Mouse (Mus musculus): Measurements from ENCODE around the gene Epha2. TPM values are rescaled to one million over a fixed set of nuclear protein-coding genes. Genes with fewer than 3 reads are reported as not detected.

Gene Epha2
- polyA plus RNA-seq, 1 experiment from 2014 or later, result 11.8 TPM

DNA sequence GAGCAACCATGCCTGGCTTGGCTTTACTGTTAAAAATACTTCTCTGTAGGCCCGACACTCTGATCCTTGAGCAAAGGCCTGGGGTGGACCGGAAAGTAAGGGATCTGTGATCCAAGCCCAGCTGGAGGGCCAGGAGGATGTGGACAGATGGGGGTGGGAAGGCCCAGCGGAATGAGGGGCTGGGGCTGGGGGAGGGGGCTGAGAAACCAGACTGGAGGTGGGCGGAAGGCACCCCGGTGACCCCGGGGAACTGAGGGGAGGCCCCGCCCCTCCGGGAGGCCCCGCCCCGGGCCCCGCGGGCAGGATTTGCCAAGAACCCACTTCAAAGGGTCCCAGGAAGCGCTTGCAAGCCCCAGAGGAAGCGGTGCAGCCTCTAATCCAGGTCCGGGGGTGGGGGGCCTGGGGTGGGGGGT is 5.3 kb upstream of the Epha2 start:
- WGBS, result 8% methylated on average over 5 of the region's 15 CpGs
- Histone ChIP-seq H3K27me3 (ENCODE audit: control insufficient read depth, insufficient read depth, low read depth, low read length) (peaks cover 10% of the 10 kb centered on the region), H3K9me3 (ENCODE audit: control insufficient read depth, low read length) (no peaks in the 10 kb centered on the region), H3K27ac (ENCODE audit: low read length) (no peak overlapping the region), H3K4me2 (ENCODE audit: low read depth, low read length) (peak overlapping the region; percentile 37), H3K36me3 (ENCODE audit: control insufficient read depth, insufficient read depth, low read length) (no peaks in the 10 kb centered on the region), H3K9ac (ENCODE audit: low read length) (peak overlapping the region; percentile 54), H3K4me3 (ENCODE audit: low read length) (no peak overlapping the region), H3K4me1 (replicated peaks; ENCODE audit: control insufficient read depth, insufficient read depth, low read length) (peaks cover 21% of the 10 kb centered on the region)
- peak; percentile 37; the same call in 1 of the 2 replicates for ATAC-seq (ENCODE audit: low read depth)

DNA sequence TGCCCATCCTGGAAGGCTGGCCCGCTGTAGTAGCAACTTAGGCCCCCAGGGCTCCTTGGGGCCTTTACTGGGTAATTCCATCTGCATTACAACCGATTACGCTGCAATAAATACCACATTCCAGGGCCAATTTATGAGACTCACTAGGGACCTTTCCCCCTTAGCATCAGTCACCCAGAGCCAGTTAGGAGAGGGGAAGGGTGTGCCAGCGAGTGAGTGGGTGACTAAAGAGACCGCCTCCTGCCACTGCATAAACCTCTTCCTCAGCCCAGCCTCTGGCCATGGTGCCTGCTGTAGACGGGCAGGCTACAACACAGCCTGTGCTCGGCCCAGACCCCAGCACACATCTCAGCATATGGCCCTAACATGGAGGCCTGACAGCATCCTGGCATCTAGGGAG is 3.1 kb upstream of the Epha2 start:
- Histone ChIP-seq H3K27ac (ENCODE audit: low read length) (no peak overlapping the region), H3K9me3 (ENCODE audit: control insufficient read depth, low read length) (no peaks in the 10 kb centered on the region), H3K4me1 (replicated peaks; ENCODE audit: control insufficient read depth, insufficient read depth, low read length) (peaks cover 12% of the 10 kb centered on the region), H3K4me3 (ENCODE audit: low read length) (no peak overlapping the region), H3K9ac (ENCODE audit: low read length) (no peak overlapping the region), H3K4me2 (ENCODE audit: low read depth, low read length) (no peak overlapping the region), H3K27me3 (ENCODE audit: control insufficient read depth, insufficient read depth, low read depth, low read length) (no peaks in the 10 kb centered on the region; the same call in 1 of the 2 replicates), H3K36me3 (ENCODE audit: control insufficient read depth, insufficient read depth, low read length) (no peaks in the 10 kb centered on the region)
- ATAC-seq (ENCODE audit: low read depth), result no peak
- WGBS, result 74% methylated on average over 7 of the region's 7 CpGs

DNA sequence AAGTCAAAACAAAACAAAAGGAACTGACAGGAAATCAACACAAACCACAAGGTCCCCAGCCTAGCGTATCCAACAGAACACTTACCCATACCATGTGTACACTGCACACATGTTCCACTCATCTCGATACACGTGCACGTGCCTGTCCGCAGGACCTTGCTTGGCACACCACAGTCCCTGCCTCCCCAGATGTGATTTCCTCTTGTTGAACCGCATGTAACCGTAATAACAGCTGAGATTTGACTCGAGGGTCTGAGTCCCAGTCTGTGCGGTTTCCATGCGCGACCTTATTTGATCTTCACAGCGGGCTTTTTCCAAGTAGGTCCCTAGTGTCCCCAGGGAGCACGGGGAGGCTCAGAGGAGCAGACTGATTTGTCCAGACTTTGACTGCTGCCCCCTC is 1.7 kb upstream of the Epha2 start:
- Histone ChIP-seq H3K4me1 (replicated peaks; ENCODE audit: control insufficient read depth, insufficient read depth, low read length) (peaks cover 11% of the 10 kb centered on the region), H3K9ac (ENCODE audit: low read length) (no peak overlapping the region), H3K9me3 (ENCODE audit: control insufficient read depth, low read length) (no peaks in the 10 kb centered on the region), H3K27ac (ENCODE audit: low read length) (no peak overlapping the region), H3K4me2 (ENCODE audit: low read depth, low read length) (no peak overlapping the region), H3K27me3 (ENCODE audit: control insufficient read depth, insufficient read depth, low read depth, low read length) (peaks cover 2% of the 10 kb centered on the region; the same call in 1 of the 2 replicates), H3K4me3 (ENCODE audit: low read length) (no peak overlapping the region), H3K36me3 (ENCODE audit: control insufficient read depth, insufficient read depth, low read length) (no peaks in the 10 kb centered on the region)
- 51% methylated on average over 13 of the region's 13 CpGs for WGBS
- ATAC-seq (ENCODE audit: low read depth), result no peak

DNA sequence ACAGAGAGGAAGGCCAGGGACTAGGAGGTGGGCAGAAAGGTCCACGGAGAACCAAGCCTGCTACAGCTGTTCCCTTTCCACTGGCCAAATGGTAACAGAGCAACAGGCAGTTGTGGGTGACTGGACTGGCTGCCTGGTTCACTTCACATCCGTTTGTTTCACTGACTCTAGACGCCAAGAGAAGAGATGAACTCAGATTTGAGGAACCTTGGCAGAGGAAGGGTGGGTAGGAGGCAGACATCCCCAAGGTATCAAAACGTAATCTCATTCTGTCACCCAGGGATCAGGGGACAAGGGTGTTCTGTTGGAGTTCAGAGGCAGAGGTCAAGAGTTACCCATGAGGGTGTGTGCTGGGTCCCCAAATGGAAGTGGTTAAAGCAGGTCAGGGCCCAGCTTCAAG is 844 bp upstream of the Epha2 start:
- no peak overlapping the region for H3K9ac ChIP-seq (ENCODE audit: low read length)
- H3K4me3 ChIP-seq (ENCODE audit: low read length), result no peak overlapping the region
- H3K4me2 ChIP-seq (ENCODE audit: low read depth, low read length), result no peak overlapping the region
- WGBS, result 48% methylated on average over 4 of the region's 4 CpGs
- H3K27me3 ChIP-seq (ENCODE audit: control insufficient read depth, insufficient read depth, low read depth, low read length), result peaks cover 2% of the 10 kb centered on the region; the same call in 1 of the 2 replicates
- no peak for ATAC-seq (ENCODE audit: low read depth)
- no peak overlapping the region for H3K27ac ChIP-seq (ENCODE audit: low read length)
- no peaks in the 10 kb centered on the region for H3K9me3 ChIP-seq (ENCODE audit: control insufficient read depth, low read length)
- H3K36me3 ChIP-seq (ENCODE audit: control insufficient read depth, insufficient read depth, low read length), result no peaks in the 10 kb centered on the region
- peaks cover 11% of the 10 kb centered on the region for H3K4me1 ChIP-seq (replicated peaks; ENCODE audit: control insufficient read depth, insufficient read depth, low read length)

DNA sequence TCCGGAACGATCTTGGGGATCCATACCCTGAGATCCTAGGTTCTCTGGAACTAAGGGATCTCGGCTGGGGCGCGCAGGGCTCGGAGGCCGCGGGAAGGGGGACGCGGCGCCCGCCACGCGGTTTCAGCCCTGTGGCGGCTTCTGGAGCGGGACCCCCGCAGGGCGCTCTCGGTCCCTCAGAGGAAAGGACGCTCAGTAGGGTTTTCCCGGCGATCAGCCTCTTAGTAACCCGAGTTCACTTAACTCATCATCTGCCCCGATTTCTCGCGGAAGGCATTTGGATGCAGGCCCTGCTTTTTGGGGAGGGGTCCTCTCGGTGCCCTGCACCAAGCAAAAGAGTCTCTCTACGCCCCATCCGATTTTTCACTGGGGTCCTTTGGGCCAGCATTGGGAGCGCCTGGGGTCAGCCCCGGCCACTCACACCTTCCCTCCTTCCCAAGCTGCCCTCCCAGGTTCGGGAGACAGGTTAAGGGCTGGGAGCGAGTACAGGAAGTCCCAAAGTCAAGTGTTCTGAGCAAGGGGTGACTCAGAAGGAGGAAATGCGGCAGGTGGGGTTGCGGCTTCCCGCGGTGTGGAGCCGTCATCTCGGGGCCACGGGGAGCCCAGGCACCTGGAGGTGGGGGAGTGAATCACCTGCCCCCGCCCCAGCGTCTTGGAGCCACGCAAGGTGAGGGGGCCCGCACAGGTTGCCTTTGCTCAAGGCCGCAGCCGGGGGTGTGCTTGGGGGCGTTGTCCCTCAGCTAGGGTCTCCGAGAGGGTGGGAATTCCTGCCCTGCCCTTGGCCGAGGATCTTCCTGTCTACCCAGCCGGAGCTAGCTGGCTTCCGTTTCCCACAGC is 769 bp downstream of the Epha2 start:
- WGBS, result under 1% methylated on average over 45 of the region's 51 CpGs
- peak; percentile 59 for ATAC-seq (ENCODE audit: low read depth)

DNA sequence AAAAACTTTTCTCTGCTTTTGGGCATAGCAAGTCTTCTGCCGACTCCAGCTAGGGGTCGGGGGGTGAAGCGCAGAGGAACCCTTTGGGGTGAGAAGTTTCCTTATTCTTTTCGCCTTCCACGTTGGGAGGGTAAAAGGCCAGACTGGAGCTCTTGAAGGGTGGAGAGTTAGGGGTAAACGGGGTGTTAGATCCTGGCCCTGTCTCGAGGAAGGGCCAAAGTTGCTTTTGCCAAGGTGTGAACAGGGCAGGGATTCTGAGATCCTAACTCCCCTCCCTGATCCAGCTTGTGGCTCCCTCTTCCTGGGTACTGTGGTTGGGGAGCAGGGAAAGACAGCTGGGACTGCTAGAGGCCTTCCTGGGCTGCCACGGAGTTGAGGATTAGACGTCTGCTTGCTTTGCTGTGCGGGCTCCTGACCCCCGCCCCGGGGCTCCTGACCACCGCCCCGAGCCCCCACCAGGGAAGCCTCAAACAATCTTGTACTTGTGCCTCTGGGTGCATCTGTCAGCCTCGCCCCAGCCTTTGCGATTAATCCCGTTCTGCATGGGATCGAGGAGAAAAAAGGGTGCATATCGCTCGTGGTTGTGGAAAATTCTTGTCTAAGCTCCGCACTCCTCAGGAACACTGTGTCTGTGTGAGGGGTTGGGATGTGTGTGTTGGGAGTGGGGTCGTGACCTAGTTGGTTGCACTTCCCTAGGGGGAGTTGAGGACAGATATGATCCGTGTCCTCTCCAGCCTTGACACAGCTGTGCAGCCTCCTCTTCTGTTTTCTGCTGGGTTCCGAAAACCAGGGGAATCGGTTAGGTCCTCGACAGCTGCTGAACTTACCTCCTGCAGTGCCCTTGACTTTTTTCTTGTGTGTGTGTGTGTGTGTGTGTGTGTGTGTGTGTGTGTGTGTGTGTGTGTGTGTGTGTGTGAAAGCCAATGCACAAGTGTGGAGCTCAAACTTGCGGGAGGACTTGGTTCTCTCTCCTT is 1.7 kb downstream of the Epha2 start:
- ATAC-seq (ENCODE audit: low read depth), result no peak
- Histone ChIP-seq H3K4me1 (replicated peaks; ENCODE audit: control insufficient read depth, insufficient read depth, low read length) (peaks cover 16% of the 10 kb centered on the region), H3K4me2 (ENCODE audit: low read depth, low read length) (peak overlapping the region; percentile 69), H3K9ac (ENCODE audit: low read length) (peak overlapping the region; percentile 85), H3K36me3 (ENCODE audit: control insufficient read depth, insufficient read depth, low read length) (no peaks in the 10 kb centered on the region), H3K9me3 (ENCODE audit: control insufficient read depth, low read length) (no peaks in the 10 kb centered on the region), H3K27me3 (ENCODE audit: control insufficient read depth, insufficient read depth, low read depth, low read length) (peaks cover 2% of the 10 kb centered on the region; the same call in 1 of the 2 replicates), H3K27ac (ENCODE audit: low read length) (peak overlapping the region; percentile 72), H3K4me3 (ENCODE audit: low read length) (peak overlapping the region; percentile 69)
- WGBS, result 15% methylated on average over 27 of the region's 27 CpGs

More for the DNA sequence above, 769 bp downstream of the Epha2 start:
- no peaks in the 10 kb centered on the region for H3K36me3 ChIP-seq (ENCODE audit: control insufficient read depth, insufficient read depth, low read length)
- peak overlapping the region; percentile 72 for H3K27ac ChIP-seq (ENCODE audit: low read length)
- peaks cover 16% of the 10 kb centered on the region for H3K4me1 ChIP-seq (replicated peaks; ENCODE audit: control insufficient read depth, insufficient read depth, low read length)
- H3K27me3 ChIP-seq (ENCODE audit: control insufficient read depth, insufficient read depth, low read depth, low read length), result peaks cover 2% of the 10 kb centered on the region; the same call in 1 of the 2 replicates
- peak overlapping the region; percentile 85 for H3K9ac ChIP-seq (ENCODE audit: low read length)
- H3K4me2 ChIP-seq (ENCODE audit: low read depth, low read length), result peak overlapping the region; percentile 69
- no peaks in the 10 kb centered on the region for H3K9me3 ChIP-seq (ENCODE audit: control insufficient read depth, low read length)
- H3K4me3 ChIP-seq (ENCODE audit: low read length), result peak overlapping the region; percentile 69

DNA sequence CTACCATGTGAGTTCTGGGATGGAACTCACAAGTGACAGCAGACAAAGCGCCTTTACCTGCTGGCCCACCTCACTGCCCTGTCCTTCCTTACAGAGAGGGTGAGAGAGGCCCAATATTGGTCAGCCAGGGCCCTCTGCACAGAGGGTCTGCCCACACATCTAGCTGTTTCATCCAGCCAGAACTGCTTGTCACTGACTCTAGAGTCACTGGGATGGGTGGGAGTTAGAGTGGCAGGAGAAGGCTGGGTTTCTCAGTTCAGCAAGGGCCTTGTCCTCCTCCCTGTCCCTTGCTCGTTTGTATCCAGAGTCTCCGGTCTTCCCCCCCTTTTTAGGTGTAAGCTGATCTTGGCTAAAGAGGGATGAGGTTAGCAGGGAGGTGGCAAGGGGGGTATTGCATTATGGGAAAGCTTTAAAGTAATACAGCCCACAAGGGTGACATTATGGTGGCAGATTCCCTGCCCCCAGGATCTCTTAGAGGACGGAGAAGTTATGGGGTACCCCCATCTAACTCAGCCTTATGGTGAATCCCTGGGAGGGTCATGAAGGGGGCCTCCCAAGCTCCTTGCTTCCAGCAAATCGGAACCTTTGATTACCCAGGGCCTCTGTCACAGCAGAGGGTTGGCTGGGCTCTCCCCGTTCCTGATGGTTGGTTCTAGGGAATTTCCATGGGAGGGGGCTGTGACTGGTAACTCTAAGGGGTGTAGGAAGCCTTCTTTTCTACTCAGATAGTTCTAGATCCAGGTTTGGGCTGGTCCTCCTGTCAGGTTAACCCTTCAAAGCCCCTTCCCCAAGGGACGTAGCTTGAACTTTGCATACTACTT is 2.6 kb downstream of the Epha2 start:
- Histone ChIP-seq H3K4me2 (ENCODE audit: low read depth, low read length) (peak overlapping the region; percentile 69), H3K27ac (ENCODE audit: low read length) (0 out of 2 replicates have a peak overlapping the region, but pooled peaks have one; percentile 5), H3K27me3 (ENCODE audit: control insufficient read depth, insufficient read depth, low read depth, low read length) (peaks cover 2% of the 10 kb centered on the region; the same call in 1 of the 2 replicates), H3K9ac (ENCODE audit: low read length) (peak overlapping the region; percentile 53), H3K4me3 (ENCODE audit: low read length) (peak overlapping the region; percentile 69), H3K4me1 (replicated peaks; ENCODE audit: control insufficient read depth, insufficient read depth, low read length) (peaks cover 16% of the 10 kb centered on the region), H3K9me3 (ENCODE audit: control insufficient read depth, low read length) (no peaks in the 10 kb centered on the region), H3K36me3 (ENCODE audit: control insufficient read depth, insufficient read depth, low read length) (peaks cover 2% of the 10 kb centered on the region; the same call in 1 of the 2 replicates)
- ATAC-seq (ENCODE audit: low read depth), result no peak
- WGBS, result 34% methylated on average over 7 of the region's 7 CpGs

DNA sequence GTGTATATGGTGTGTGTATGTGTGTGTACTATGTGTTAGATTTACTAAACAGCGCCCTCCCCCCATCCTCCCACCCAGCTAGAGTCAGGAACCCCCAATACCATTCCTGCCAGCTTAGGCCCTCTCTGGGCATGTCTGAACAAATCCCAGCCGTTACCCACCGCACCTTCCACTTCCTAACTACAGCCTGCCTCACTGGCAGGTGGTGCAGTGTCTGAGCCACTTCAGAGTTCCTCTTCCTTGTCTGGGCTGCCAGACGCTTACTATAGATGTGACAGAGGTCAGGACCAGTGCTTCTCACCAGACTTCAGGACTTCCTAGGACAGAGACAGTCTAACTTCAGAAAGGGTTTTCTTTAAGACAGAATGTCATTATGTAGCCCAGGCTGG is 3.2 kb downstream of the Epha2 start:
- Histone ChIP-seq H3K4me3 (ENCODE audit: low read length) (no peak overlapping the region; the same call in 1 of the 2 replicates), H3K36me3 (ENCODE audit: control insufficient read depth, insufficient read depth, low read length) (peaks cover 5% of the 10 kb centered on the region; the same call in 1 of the 2 replicates), H3K9ac (ENCODE audit: low read length) (no peak overlapping the region), H3K9me3 (ENCODE audit: control insufficient read depth, low read length) (no peaks in the 10 kb centered on the region), H3K27ac (ENCODE audit: low read length) (no peak overlapping the region), H3K4me1 (replicated peaks; ENCODE audit: control insufficient read depth, insufficient read depth, low read length) (peaks cover 16% of the 10 kb centered on the region), H3K4me2 (ENCODE audit: low read depth, low read length) (peak overlapping the region; percentile 69), H3K27me3 (ENCODE audit: control insufficient read depth, insufficient read depth, low read depth, low read length) (peaks cover 2% of the 10 kb centered on the region; the same call in 1 of the 2 replicates)
- ATAC-seq (ENCODE audit: low read depth), result no peak
- WGBS, result 57% methylated on average over 4 of the region's 4 CpGs
